Mouse (Mus musculus) liver, adult 2 months (tissue): ENCODE data around the gene Dpm1.

Experiments
- CTCF ChIP-seq: fragments of 200-500 bp; IDR thresholded peaks from 2 replicates; pipeline ENCODE4 v1.5.1; 2011; ENCODE audit warnings: low read depth, low read length, control low read depth
- POLR2A ChIP-seq: fragments of 200-500 bp; IDR thresholded peaks from 2 replicates; pipeline ENCODE4 v1.6.1; 2011; ENCODE audit warnings: low read length, control low read depth; ENCODE audit not compliant: insufficient read depth; ENCODE audit errors: extremely low read depth

DNA sequence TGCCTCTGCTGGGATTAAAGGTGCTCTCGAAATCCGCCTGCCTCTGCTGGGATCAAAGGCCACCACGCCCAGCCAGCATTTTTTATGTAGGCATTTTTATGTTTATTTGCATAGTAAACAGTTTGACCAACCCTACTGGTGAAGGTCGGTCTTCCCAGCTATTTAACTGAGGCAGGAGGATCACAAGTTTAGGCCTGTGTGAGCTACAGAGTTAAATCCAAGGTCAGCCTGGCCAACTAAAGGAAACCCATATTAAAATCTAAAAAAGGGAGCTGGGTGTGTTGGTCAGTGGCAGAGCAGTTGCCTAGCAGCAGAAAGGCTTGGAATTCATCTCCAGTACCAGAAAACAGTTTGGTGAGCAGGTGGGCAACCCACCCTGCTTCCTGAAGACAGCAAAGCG is 2.9 kb upstream of the Dpm1 start:
- TF ChIP-seq CTCF (no peak), POLR2A (no peak)
